Comparison of ENCODE assay signal across 20 mouse cellular contexts in the genomic region with DNA sequence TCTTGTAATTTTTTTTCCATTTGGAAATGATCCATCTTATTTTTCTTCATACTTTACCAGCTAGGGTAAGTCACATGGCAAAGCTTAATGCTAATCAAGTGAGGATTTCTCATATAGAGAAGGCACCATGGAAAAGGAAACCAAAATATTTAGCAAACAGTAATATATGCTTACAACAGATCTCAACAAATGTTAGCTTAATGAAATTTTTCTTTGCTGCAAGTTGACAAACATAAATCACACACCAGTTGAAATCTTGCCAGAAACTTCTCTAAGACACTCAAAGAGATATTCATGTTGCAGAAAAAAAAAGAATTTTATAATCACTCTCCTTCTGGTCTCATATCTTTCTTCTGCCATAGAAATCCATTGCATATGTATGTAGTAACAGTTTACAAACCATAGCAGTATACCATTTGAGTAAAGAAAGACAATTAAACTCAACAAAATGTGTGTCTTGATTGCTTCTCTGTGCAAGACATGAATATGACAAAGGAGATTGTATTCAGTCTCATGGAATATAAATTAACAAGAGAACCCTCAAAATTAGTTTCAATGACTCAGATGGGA.
"Had no signal": no experiment of that assay in that cellular context is flagged by ENCODE, and none has a peak within 500 bp of the region (broad histone marks: within the 10 kb centered on the region; RNA-seq: fewer than 3 reads in every experiment).

No protein-coding gene starts in this region.

- H3K9ac ChIP-seq: limb, embryonic 15.5 days; liver, embryonic 12.5 days; liver, embryonic 15.5 days; midbrain, embryonic 12.5 days; midbrain, embryonic 15.5 days; neural tube, embryonic 12.5 days; neural tube, embryonic 15.5 days had no signal

- H3K36me3 ChIP-seq: limb, embryonic 15.5 days; liver, embryonic 12.5 days; liver, embryonic 15.5 days; midbrain, embryonic 12.5 days; midbrain, embryonic 15.5 days; neural tube, embryonic 12.5 days; neural tube, embryonic 15.5 days had no signal

- ATAC-seq: liver, embryonic 12.5 days; lung, postnatal 0 days; midbrain, embryonic 15.5 days had no signal

- H3K27me3 ChIP-seq: limb, embryonic 15.5 days; liver, embryonic 12.5 days; liver, embryonic 15.5 days; midbrain, embryonic 12.5 days; midbrain, embryonic 15.5 days; neural tube, embryonic 12.5 days; neural tube, embryonic 15.5 days had no signal

- DNase-seq: kidney, adult 9 months; kidney, postnatal 14 days; kidney, postnatal 4 days; lung, adult 18-20 months; right cerebral cortex, adult 18-20 months; right cerebral cortex, postnatal 14 days; right cerebral cortex, postnatal 4 days; thymus, adult 2 months; thymus, postnatal 14 days; thymus, postnatal 4 days had no signal

- H3K4me2 ChIP-seq: limb, embryonic 15.5 days; liver, embryonic 12.5 days; liver, embryonic 15.5 days; midbrain, embryonic 12.5 days; midbrain, embryonic 15.5 days; neural tube, embryonic 12.5 days; neural tube, embryonic 15.5 days had no signal

- H3K27ac ChIP-seq: limb, embryonic 15.5 days; liver, embryonic 12.5 days; liver, embryonic 15.5 days; macrophage; midbrain, embryonic 12.5 days; midbrain, embryonic 15.5 days; neural tube, embryonic 12.5 days; neural tube, embryonic 15.5 days; stomach, postnatal 0 days had no signal

- H3K9me3 ChIP-seq: limb, embryonic 15.5 days; liver, embryonic 12.5 days; liver, embryonic 15.5 days; midbrain, embryonic 12.5 days; midbrain, embryonic 15.5 days; neural tube, embryonic 12.5 days; neural tube, embryonic 15.5 days had no signal

- H3K4me1 ChIP-seq: limb, embryonic 15.5 days; liver, embryonic 12.5 days; liver, embryonic 15.5 days; neural tube, embryonic 12.5 days had no signal

- H3K4me3 ChIP-seq: limb, embryonic 15.5 days; liver, embryonic 12.5 days; liver, embryonic 15.5 days; midbrain, embryonic 12.5 days; midbrain, embryonic 15.5 days; neural tube, embryonic 12.5 days; neural tube, embryonic 15.5 days had no signal
